Mouse (Mus musculus) adipocyte (in vitro differentiated cells): ENCODE data around the gene Olfr715.
"Not testable (repeated sequence)": the region's sequence is repeated elsewhere in the genome, so short reads cannot be mapped to it uniquely, and the experiment has no call there.

ENCODE experiments used
- DNase-seq: peaks from one replicate; pipeline ENCODE4 v3.0.0-alpha.2; 2016; ENCODE audit warnings: low spot score

Gene Olfr715

DNA sequence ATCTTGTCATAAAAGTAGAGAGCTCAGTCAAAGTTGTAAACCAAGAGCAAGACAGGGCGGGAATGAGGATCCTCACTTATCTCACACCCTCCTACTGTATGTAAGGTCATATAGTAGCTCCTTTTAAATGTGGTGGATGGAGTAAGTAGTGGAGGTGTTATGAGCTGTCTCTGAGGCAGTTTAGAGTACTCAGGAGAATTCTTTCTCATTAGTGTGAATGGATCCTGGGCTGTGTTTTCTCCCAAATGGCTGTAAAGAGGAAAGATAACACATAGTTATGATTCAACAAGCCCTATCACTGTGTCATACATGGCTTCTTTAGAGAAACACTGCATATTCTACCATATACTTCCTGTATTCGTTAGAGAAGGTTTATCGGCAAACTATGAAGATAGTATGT lies at the start of gene Olfr715:
Olfr715 (minus strand) TSS at position 101 of the 400 bp plus-strand sequence.
- not testable (repeated sequence) for DNase-seq

- no peak for DNase-seq
These were observed 49.5 kb upstream of the Olfr715 start for GRCm38 (mm10) chr7:107180406-107180805.

GRCm38 (mm10) chr7:107166690-107167089 lies 35.8 kb upstream of the Olfr715 start, which contains the start of gene Nlrp14:
Nlrp14 (plus strand) TSS chr7:107166990.
- DNase-seq = no peak

- DNase-seq = not testable (repeated sequence)
These were observed 7.1 kb upstream of the Olfr715 start, which contains the start of gene Olfr716 for GRCm38 (mm10) chr7:107138027-107138426. Olfr716 (plus strand) TSS chr7:107138327.

- not testable (repeated sequence) for DNase-seq
These were observed 20.6 kb downstream of the Olfr715 start, which contains the start of gene Olfr715b for GRCm38 (mm10) chr7:107110269-107110668. Olfr715b (minus strand) TSS chr7:107110369.

DNA sequence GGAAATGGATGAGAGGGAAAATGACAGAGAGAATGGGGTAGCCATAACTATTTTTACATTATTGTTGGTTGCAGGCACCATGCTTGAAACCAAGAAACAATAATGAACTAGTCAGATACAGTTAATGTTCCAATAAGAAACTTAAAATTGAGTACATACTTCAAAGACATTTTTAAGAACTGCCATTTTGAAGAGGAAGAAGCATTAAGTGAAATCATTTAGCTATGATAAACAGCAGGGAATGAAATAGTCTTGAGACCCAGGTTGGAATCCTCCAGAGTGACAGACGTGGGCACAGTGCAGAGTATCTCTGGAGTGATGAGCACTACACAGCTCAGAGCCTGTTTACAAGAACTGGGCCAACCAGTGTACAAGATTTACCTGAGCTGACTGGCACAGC lies 38.0 kb downstream of the Olfr715 start, which contains the start of gene Olfr17:
Olfr17 (plus strand) TSS at position 301 of the 400 bp plus-strand sequence.
- DNase-seq = no peak
